Mouse (Mus musculus): Measurements from ENCODE around the gene Sh3rf1.

DNA sequence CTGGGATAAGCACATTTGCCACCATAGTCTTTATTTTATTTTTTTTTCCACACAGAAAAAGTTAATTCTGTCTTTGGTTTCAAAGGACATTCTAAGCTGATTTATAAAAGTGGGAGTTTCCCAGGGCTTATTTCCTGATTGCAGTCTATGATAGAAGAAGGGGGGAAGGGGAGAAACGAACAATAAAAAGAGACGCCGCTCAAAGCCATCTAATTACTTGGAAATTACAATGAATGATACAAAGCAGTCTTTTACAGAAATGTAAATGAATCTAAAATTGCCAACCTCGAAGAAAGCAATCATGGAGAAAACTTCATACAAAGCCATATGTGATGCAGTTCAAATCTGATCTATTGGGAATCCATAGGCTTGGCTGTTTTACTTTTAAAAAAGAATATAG, 16.0 kb upstream of the Sh3rf1 start:
- TF ChIP-seq CTCF (IDR thresholded peaks at IDR 0.05; ENCODE audit: insufficient read depth, low read length) (no peak), POLR2A (IDR thresholded peaks at IDR 0.05; ENCODE audit: borderline replicate concordance, extremely low read depth, low read depth, low read length) (no peak)

All from lung, adult 2 months (tissue).